Mouse (Mus musculus): ENCODE measurements around the gene Rest. TPM values are rescaled to one million over a fixed set of nuclear protein-coding genes. Genes with fewer than 3 reads are reported as not detected.

Rest gene
- polyA plus RNA-seq, 1 experiment from 2014 or later: 32.7 TPM

DNA sequence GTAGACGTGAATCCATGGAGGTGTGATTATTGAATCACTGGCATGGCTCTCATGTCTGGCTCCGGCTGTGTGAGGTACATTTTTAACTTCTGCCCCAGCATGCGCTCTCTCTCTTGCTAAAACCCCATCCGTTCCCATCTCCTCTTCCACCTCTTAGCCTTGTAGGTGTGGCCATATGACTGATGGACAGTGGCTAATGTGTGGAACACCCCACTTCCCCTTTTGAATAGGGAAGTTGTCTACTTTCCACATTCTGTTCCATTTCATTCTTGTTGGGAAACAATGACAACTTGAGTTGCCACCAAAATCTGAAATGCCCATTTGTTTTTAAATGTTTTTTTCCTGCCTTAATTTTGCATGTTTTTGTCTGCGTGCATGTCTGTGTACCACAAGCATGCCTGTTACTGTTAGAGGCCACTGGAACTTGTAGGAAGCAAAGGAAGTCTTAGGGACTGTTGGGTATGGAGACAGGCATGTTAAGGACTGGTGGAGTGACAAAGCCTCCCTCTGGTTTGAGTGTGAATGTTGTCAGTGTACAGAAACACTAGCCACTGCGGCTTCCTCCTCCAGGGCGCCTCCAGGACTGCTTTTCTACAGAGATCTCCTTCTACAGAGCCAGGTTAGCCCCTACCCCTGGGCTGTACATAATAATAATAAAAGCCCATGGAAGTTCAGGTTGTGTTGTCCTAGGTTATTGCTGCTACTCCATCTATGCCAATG, 27.7 kb downstream of the Rest start:
- H3K4me1 ChIP-seq (replicated peaks; ENCODE audit: insufficient read depth, low read length): no peaks in the 10 kb centered on the region
- no peak overlapping the region for H3K4me2 ChIP-seq (ENCODE audit: low read length)
- WGBS: 93% methylated on average over 7 of the region's 7 CpGs
- H3K36me3 ChIP-seq (ENCODE audit: insufficient read depth, low read length): peaks cover 54% of the 10 kb centered on the region
- no peak overlapping the region for H3K4me3 ChIP-seq (replicated peaks; ENCODE audit: low read depth, low read length)
- DNase-seq (ENCODE audit: low spot score) (no peak), ATAC-seq (replicated peaks; ENCODE audit: low FRiP score, low read depth) (no peak)
- H3K9ac ChIP-seq (ENCODE audit: low read depth, low read length): no peak overlapping the region
- no peaks in the 10 kb centered on the region for H3K9me3 ChIP-seq (replicated peaks; ENCODE audit: low read length)
- H3K27me3 ChIP-seq (ENCODE audit: insufficient read depth, low read length): no peaks in the 10 kb centered on the region
- no peak overlapping the region for H3K27ac ChIP-seq
- no peak for TF ChIP-seq CTCF (IDR thresholded peaks at IDR 0.05; ENCODE audit: low read depth)

DNA sequence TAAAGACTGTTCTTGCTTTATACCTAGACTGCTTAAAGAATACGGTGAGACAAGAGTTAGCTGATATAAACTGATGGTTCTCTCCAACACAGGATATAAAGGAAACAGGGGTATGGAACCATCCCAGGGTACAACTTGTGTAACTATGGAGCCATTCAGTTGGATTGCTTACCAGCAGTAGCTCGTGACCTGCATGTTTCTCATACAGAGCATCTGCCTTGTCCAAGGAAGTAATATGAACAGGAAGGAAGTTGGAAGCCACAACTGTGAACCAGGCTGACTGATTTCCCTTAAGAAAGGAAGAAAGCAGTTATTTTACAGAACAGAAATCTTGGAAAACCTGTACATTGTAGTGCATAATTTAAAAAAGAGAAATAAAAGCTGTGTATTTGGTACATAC, 34.2 kb downstream of the Rest start:
- Histone ChIP-seq H3K36me3 (ENCODE audit: insufficient read depth, low read length) (peaks cover 19% of the 10 kb centered on the region; the same call in 1 of the 2 replicates), H3K4me2 (ENCODE audit: low read length) (no peak overlapping the region), H3K4me3 (replicated peaks; ENCODE audit: low read depth, low read length) (no peak overlapping the region), H3K27ac (no peak overlapping the region), H3K27me3 (ENCODE audit: insufficient read depth, low read length) (no peaks in the 10 kb centered on the region), H3K9ac (ENCODE audit: low read depth, low read length) (no peak overlapping the region), H3K9me3 (replicated peaks; ENCODE audit: low read length) (no peaks in the 10 kb centered on the region), H3K4me1 (replicated peaks; ENCODE audit: insufficient read depth, low read length) (no peaks in the 10 kb centered on the region)
- DNase-seq (ENCODE audit: low spot score) (no peak), ATAC-seq (replicated peaks; ENCODE audit: low FRiP score, low read depth) (no peak)
- 87% methylated on average over 2 of the region's 2 CpGs for WGBS
- no peak for TF ChIP-seq CTCF (IDR thresholded peaks at IDR 0.05; ENCODE audit: low read depth)

DNA sequence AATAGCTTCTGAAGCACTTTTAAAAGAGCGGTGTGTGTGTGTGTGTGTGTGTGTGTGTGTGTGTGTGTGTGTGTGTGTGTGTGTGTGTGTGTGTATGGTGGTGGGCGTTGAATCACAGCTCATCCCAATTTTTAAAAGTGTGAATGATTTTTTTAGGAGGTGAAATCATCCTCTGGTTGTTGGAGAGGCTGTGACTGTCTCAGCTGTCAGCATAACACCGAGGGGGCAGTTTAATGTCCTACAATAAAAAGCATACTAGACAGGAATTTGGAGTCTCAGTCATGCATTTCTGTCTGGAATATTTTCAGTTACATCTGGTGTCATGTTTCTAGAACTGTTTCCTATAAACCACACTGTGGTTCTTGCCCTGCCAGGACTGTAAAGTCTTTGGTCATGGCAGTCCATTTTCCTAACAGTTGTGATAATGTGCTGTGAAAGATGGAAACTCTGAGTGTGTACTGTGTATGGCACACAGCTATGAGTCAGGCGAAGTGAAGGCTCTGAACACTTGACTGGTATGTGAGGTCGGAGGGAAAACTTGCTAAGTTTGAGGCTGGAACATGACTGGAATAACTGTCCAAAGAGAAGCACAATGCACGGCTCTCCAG, 36.1 kb downstream of the Rest start:
- Histone ChIP-seq H3K4me1 (replicated peaks; ENCODE audit: insufficient read depth, low read length) (no peaks in the 10 kb centered on the region), H3K9me3 (replicated peaks; ENCODE audit: low read length) (no peaks in the 10 kb centered on the region), H3K9ac (ENCODE audit: low read depth, low read length) (no peak overlapping the region), H3K27me3 (ENCODE audit: insufficient read depth, low read length) (no peaks in the 10 kb centered on the region), H3K4me3 (replicated peaks; ENCODE audit: low read depth, low read length) (no peak overlapping the region), H3K4me2 (ENCODE audit: low read length) (no peak overlapping the region), H3K27ac (no peak overlapping the region), H3K36me3 (ENCODE audit: insufficient read depth, low read length) (peaks cover 25% of the 10 kb centered on the region; the same call in 1 of the 2 replicates)
- TF ChIP-seq CTCF (IDR thresholded peaks at IDR 0.05; ENCODE audit: low read depth): no peak
- ATAC-seq (replicated peaks; ENCODE audit: low FRiP score, low read depth) (no peak), DNase-seq (ENCODE audit: low spot score) (no peak)
- WGBS: 80% methylated on average over 6 of the region's 6 CpGs

DNA sequence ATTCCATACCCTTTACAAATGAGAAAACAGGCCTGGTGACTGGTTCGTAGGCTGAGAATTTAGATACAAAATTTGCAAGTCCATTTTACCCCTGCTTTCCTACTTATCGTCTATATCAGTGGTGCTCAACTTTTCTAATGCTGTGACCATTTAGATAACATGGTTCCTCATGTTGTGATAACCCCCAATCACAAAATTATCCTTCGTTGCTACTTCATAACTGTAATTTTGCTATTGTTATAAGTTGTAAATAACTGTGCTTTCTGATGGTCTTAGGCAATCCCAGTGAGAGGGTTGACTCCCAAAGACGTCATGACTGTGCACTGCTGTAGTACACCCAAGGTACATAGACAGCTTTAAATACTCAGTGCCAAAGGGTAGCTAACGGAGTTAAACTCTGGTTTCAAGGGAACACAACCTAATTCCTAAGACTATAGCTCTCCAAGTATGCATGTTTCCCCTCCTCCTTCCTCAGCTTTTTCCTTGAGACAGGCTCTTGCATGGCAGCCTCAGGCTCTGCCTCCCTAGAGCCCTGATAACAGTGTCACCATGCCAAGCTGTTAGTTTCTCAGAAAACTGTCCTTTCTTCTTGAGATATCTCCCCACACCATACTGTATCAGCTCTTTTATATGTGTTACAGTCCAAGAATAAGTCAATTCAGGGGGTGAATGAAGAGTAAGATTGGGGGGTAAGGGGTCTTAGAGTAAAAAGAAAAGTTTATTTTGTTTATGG, 42.7 kb downstream of the Rest start:
- Histone ChIP-seq H3K4me2 (ENCODE audit: low read length) (peak overlapping the region; percentile 100), H3K36me3 (ENCODE audit: insufficient read depth, low read length) (peaks cover 11% of the 10 kb centered on the region), H3K27ac (no peak overlapping the region), H3K4me1 (replicated peaks; ENCODE audit: insufficient read depth, low read length) (peaks cover 11% of the 10 kb centered on the region; the same call in 1 of the 2 replicates), H3K9me3 (replicated peaks; ENCODE audit: low read length) (no peaks in the 10 kb centered on the region), H3K27me3 (ENCODE audit: insufficient read depth, low read length) (no peaks in the 10 kb centered on the region), H3K9ac (ENCODE audit: low read depth, low read length) (no peak overlapping the region), H3K4me3 (replicated peaks; ENCODE audit: low read depth, low read length) (no peak overlapping the region)
- WGBS: 80% methylated on average over 5 of the region's 5 CpGs
- DNase-seq (ENCODE audit: low spot score): no peak
- no peak for TF ChIP-seq CTCF (IDR thresholded peaks at IDR 0.05; ENCODE audit: low read depth)
- ATAC-seq (replicated peaks; ENCODE audit: low FRiP score, low read depth): no peak

DNA sequence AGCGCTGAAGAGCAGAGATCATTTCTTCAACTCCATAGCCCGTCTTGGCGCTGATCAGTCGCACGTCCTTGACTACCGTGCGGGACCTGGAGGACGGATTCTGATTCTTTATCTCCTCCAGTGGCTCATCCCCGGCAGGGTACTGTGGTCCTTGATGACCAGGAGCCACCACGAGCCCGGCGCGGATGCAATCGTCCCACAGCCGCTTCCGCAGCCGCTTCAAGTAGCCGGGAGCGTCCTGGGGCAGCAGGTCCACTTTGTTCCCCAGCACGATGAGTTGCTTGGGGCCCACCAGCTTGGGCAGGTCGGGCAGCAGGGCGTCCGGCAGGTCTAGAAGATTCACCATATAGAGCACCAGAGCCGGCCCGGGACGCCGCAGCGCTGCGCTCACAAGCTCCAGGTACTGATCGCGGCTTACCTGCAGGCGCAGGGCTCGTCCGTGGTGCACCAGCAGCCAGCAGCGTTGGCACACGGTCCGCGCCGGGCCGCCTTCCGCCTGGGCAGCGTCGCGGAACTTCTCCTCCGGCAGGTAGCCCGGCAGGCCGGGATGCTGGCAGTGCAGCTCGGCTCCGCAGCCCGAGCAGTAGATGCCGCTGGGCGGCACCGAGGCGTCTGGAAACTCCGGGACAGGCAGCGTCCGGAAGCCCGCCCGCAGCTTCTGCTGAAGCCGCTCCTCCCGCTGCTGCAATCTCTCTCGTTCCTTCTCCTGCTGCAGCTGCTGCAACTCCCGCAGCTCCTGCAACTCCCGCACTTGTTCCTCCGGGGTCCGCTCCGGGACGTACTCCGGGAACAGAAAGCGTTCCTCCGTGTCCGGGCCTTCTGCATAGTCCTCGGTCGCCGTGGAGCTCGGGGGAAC, 44.0 kb downstream of the Rest start:
- peaks cover 11% of the 10 kb centered on the region; the same call in 1 of the 2 replicates for H3K4me1 ChIP-seq (replicated peaks; ENCODE audit: insufficient read depth, low read length)
- under 1% methylated on average over 76 of the region's 76 CpGs for WGBS
- H3K27ac ChIP-seq: no peak overlapping the region
- peaks cover 15% of the 10 kb centered on the region for H3K36me3 ChIP-seq (ENCODE audit: insufficient read depth, low read length)
- no peak for TF ChIP-seq CTCF (IDR thresholded peaks at IDR 0.05; ENCODE audit: low read depth)
- H3K9me3 ChIP-seq (replicated peaks; ENCODE audit: low read length): no peaks in the 10 kb centered on the region
- ATAC-seq (replicated peaks; ENCODE audit: low FRiP score, low read depth) (peak; percentile 1), DNase-seq (ENCODE audit: low spot score) (peak; percentile 39)
- peak overlapping the region; percentile 78 for H3K9ac ChIP-seq (ENCODE audit: low read depth, low read length)
- H3K4me2 ChIP-seq (ENCODE audit: low read length): peak overlapping the region; percentile 100
- H3K4me3 ChIP-seq (replicated peaks; ENCODE audit: low read depth, low read length): peak overlapping the region; percentile 80
- no peaks in the 10 kb centered on the region for H3K27me3 ChIP-seq (ENCODE audit: insufficient read depth, low read length)

Data from kidney, postnatal 0 days (tissue).